Mouse (Mus musculus) midbrain, postnatal 0 days (tissue): Measurements from ENCODE around the gene Ankrd2. TPM values are rescaled to one million over a fixed set of nuclear protein-coding genes. Genes with fewer than 3 reads are reported as not detected.
A peak's percentile ranks its signal among the peaks of the same experiment; 100 is the strongest.

Experiments
- ATAC-seq: fragments of 200-750 bp; cut with Nextera tagmentation; 2 replicates; pipeline ENCODE4 v1.8.0; 2017; ENCODE audit warnings: moderate number of reproducible peaks, mild to moderate bottlenecking, moderate TSS enrichment, moderate library complexity; ENCODE audit not compliant: low FRiP score
- DNase-seq: peaks from one replicate; pipeline ENCODE4 v3.0.0-alpha.2; 2015; ENCODE audit warnings: low spot score
- H3K27ac ChIP-seq: fragments of 300-500 bp; sonication (generic); 2 replicates; pipeline ENCODE4 v1.5.1; 2014; ENCODE audit warnings: low read depth, mild to moderate bottlenecking, low read length, mixed read lengths
- H3K27me3 ChIP-seq: fragments of 300-500 bp; sonication (generic); 2 replicates; pipeline ENCODE4 v1.6.1; 2014; ENCODE audit warnings: low read length, control low read depth, mixed read lengths; ENCODE audit not compliant: insufficient read depth
- H3K36me3 ChIP-seq: fragments of 300-500 bp; sonication (generic); 2 replicates; pipeline ENCODE4 v1.6.1; 2014; ENCODE audit warnings: low read length, control low read depth, mixed read lengths; ENCODE audit not compliant: insufficient read depth
- H3K4me1 ChIP-seq: fragments of 300-500 bp; sonication (generic); 2 replicates; pipeline ENCODE4 v1.6.1; 2014; ENCODE audit warnings: mild to moderate bottlenecking, control low read depth, antibody characterized with exemption, low read length, mixed read lengths; ENCODE audit not compliant: insufficient read depth
- H3K4me2 ChIP-seq: fragments of 300-500 bp; sonication (generic); 2 replicates; pipeline ENCODE4 v1.6.1; 2014; ENCODE audit warnings: low read depth, mild to moderate bottlenecking, low read length, mixed read lengths; ENCODE audit not compliant: poor library complexity, severe bottlenecking
- H3K4me3 ChIP-seq: fragments of 300-500 bp; sonication (generic); 2 replicates; pipeline ENCODE4 v1.5.1; 2014; ENCODE audit warnings: low read depth, mild to moderate bottlenecking, low read length, moderate library complexity
- H3K9ac ChIP-seq: fragments of 300-500 bp; sonication (generic); replicated peaks from 2 replicates; pipeline ENCODE4 v1.6.1; 2014; ENCODE audit warnings: mild to moderate bottlenecking, low read length, moderate library complexity, mixed read lengths; ENCODE audit not compliant: poor library complexity, severe bottlenecking
- H3K9me3 ChIP-seq: fragments of 300-500 bp; sonication (generic); 2 replicates; pipeline ENCODE4 v1.6.1; 2016; ENCODE audit warnings: low read length, control low read depth
- CTCF ChIP-seq: IDR thresholded peaks from 2 replicates; pipeline ENCODE4 v1.5.1; 2016; ENCODE audit warnings: antibody characterized with exemption, mild to moderate bottlenecking
- WGBS: fragments of 180-500 bp; shearing (Covaris S2); extraction: QIAGEN DNeasy Blood & Tissue Kit; methylation state at CpG from one replicate; pipeline ENCODE4 v1.1.7; 2014; 5-methylcytosine and 5-hydroxymethylcytosine counted together
- polyA plus RNA-seq: library from polyadenylated mRNA; unstranded; fragments of >200 nt; fragmentation: Nextera tagmentation; extraction: Ambion mirVana; gene quantifications from 2 replicates; pipeline ENCODE4 v1.2.1, GENCODE M21; 2015
- total RNA-seq: library from RNA; depleted of rRNA; stranded (reverse); fragments of >200 nt; gene quantifications from 2 replicates; pipeline ENCODE4 v1.2.3, GENCODE M21; 2014; rRNA removed

Gene Ankrd2
- 0.71 and 1.7 TPM in 2 replicates for total RNA-seq
- polyA plus RNA-seq = 0.81 and 2.4 TPM in 2 replicates

DNA sequence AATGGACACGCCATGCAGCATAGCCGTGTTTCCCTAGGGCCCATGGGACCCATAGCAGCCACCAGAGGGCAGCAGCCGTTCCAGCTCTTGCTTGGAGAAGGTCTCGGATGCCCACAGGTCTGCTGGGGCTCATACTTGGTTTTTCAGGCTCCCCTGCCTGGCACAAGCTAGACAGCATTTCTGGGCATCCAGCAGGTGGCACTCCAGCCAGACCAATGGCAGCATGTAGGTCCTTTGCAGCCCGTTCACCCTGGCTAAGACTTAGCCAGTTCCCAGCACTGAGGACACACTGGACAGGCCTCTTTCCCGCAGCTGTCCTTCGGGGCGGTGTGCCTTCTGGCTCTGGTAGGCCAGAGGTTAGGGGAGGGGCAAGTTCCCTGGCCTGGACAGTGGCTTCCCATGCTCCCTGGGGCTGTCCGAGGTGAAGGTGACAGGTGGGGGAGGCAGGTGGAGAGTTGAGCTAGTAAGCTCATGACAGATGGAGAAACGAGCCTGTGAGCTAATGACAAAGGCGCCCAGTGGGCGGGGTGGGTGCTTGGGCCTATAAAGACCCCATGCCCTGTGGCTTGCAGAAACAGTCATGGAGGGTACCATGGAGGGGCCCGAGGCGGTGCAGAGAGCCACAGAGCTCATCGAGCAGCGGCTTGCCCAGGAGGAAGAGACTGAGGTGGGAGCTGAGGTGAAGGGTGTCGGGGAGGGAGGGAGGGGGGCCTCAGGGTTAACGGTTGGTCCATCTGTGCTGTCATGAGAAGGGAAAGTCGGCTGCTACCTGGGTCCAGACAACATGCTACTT is at the start of gene Ankrd2:
Gene Ankrd2, plus strand, starts transcription at position 545 of the 793 bp plus-strand sequence.
- DNase-seq = peak; percentile 92
- peak; percentile 74 for ATAC-seq

DNA sequence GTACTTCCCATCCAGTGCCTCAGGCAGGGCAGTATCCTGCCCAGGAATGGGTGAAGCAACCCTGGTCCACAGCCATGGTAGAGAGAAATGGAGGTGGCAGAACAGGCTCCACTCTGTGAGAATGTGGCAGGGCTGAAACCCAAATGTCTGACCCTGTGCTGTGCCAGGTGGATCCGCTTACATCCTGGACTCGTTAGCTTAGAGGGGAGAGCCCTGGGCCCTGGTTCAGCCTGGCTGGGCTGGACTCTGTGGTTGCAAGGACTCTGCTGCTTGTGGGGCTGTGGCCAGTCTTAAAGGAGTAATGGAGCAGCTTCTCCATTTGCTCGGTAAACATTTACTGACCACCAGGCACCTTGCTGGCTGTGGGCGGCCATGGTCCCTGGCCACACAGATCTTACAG is 48.6 kb upstream of the Ankrd2 start:
- no peak overlapping the region for H3K4me3 ChIP-seq
- 0 out of 2 replicates have a peak, but pooled peaks cover 4% of the 10 kb centered on the region for H3K27me3 ChIP-seq
- no peaks in the 10 kb centered on the region for H3K36me3 ChIP-seq
- H3K27ac ChIP-seq = no peak overlapping the region
- TF ChIP-seq CTCF = no peak
- H3K4me2 ChIP-seq = no peak overlapping the region
- no peak for ATAC-seq
- 86% methylated on average over 4 of the region's 4 CpGs for WGBS
- no peak overlapping the region for H3K9ac ChIP-seq
- H3K4me1 ChIP-seq = no peaks in the 10 kb centered on the region
- no peaks in the 10 kb centered on the region for H3K9me3 ChIP-seq
- DNase-seq = no peak

More for the DNA sequence above, at the start of gene Ankrd2:
- Histone ChIP-seq H3K4me1 (no peaks in the 10 kb centered on the region), H3K9ac (no peak within 1 kb of the TSS), H3K9me3 (no peaks in the 10 kb centered on the region), H3K4me3 (no peak within 1 kb of the TSS), H3K27me3 (no peaks in the 10 kb centered on the region), H3K27ac (no peak within 1 kb of the TSS), H3K36me3 (0 out of 2 replicates have a peak, but pooled peaks cover 2% of the 10 kb centered on the region), H3K4me2 (no peak within 1 kb of the TSS)
- TF ChIP-seq CTCF = peak; percentile 88
- WGBS = 68% methylated on average over 19 of the region's 19 CpGs

DNA sequence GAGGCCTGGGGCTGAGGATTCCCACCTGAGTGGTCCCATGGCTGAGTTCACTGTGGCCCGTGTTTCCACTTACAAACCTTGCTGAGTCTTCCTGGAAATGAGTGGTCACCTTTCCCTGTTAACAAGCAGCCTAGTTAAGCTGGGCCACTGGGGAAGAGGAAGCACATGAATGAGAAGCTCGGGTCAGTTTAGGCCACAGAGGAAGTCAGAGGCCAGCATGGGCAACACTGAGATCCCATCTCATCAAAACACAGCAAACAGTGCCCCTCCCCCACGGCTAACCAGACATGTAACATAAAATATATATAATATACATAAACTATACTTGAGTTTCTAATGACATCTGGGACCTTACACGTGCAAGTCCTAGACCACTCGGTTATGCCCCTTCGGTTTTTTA is 46.0 kb upstream of the Ankrd2 start:
- Histone ChIP-seq H3K4me2 (no peak overlapping the region), H3K9me3 (no peaks in the 10 kb centered on the region), H3K27me3 (no peaks in the 10 kb centered on the region), H3K36me3 (no peaks in the 10 kb centered on the region), H3K27ac (no peak overlapping the region), H3K4me1 (no peaks in the 10 kb centered on the region), H3K4me3 (no peak overlapping the region), H3K9ac (no peak overlapping the region)
- DNase-seq (no peak), ATAC-seq (no peak)
- TF ChIP-seq CTCF = no peak
- 81% methylated on average over 6 of the region's 6 CpGs for WGBS

DNA sequence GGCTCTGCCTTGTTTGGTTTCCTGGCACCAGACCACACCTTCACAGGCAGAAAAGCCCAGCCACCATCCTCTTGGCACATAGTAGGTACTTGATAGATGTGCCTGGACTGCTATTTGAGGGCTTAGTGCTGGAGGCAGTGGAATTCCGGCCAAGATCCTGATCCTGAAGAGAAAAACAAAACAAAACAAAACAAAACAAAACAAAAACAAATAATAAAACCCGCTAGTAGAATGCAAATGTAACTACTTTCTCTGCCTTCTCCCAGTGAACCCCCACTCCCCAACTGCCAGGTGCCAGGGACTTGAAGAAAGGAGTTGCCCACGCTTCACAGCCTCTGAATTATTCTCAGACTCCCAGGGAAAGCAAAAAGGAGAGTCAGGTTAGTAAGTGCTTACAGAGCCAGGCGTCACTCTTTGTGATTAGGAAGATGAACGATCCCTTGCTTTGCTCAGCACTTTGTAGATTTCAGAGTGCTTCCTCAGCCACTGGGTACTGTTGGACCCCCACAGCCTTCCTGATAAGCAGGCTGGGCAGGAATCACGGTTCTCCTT is 43.8 kb upstream of the Ankrd2 start:
- ATAC-seq (no peak), DNase-seq (peak; percentile 51)
- H3K27me3 ChIP-seq = no peaks in the 10 kb centered on the region
- TF ChIP-seq CTCF = no peak
- H3K4me3 ChIP-seq = no peak overlapping the region
- H3K27ac ChIP-seq = peak overlapping the region; percentile 18; the same call in 1 of the 2 replicates
- no peaks in the 10 kb centered on the region for H3K9me3 ChIP-seq
- 43% methylated on average over 6 of the region's 6 CpGs for WGBS
- H3K36me3 ChIP-seq = no peaks in the 10 kb centered on the region
- no peak overlapping the region for H3K9ac ChIP-seq
- H3K4me2 ChIP-seq = no peak overlapping the region
- no peaks in the 10 kb centered on the region for H3K4me1 ChIP-seq

DNA sequence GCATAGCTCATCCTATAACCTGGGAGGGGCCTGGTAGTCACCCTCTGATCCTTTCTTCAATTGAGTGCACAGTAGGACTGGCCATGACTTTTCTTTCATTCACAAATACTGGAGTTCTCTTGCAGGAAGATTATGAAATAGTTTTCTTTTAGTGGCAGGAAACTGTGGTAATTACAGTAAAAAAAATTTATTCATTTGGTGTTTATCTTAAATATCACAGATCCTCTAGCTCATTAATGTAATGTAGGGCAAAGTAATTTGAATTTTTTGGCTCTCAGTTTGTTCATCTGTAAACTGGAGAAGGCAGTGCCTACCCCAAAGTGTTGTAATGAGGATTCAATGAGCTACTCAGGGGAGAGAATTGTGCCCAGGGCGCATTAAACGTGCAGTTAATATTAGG is 42.8 kb upstream of the Ankrd2 start:
- no peak overlapping the region for H3K4me2 ChIP-seq
- ATAC-seq (no peak), DNase-seq (no peak)
- H3K27ac ChIP-seq = no peak overlapping the region
- no peaks in the 10 kb centered on the region for H3K9me3 ChIP-seq
- no peak for TF ChIP-seq CTCF
- 83% methylated on average over 2 of the region's 2 CpGs for WGBS
- H3K9ac ChIP-seq = no peak overlapping the region
- no peaks in the 10 kb centered on the region for H3K36me3 ChIP-seq
- no peak overlapping the region for H3K4me3 ChIP-seq
- H3K4me1 ChIP-seq = no peaks in the 10 kb centered on the region
- no peaks in the 10 kb centered on the region for H3K27me3 ChIP-seq

DNA sequence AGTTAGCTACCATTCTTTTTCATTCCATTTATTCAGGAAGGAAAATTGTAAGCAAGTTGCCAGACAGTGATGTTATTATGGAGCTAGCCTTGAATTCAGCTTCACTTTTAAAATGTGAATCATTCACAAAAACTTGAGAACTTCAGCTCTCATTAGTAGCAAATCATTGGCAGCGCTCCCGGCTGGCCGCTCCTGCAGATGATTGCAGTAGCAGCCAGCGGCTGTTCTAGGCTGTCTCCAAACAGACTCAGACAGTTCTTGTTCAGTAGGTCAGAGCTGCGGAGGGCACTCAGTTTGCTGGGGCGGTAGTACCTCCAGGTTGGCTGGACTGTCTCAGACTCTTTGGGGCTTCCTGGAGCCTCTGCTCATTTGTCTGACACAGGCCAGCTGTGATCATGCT is 42.3 kb upstream of the Ankrd2 start:
- H3K36me3 ChIP-seq = no peaks in the 10 kb centered on the region
- peak; percentile 46 for DNase-seq
- H3K27ac ChIP-seq = no peak overlapping the region
- 69% methylated on average over 6 of the region's 6 CpGs for WGBS
- H3K4me3 ChIP-seq = no peak overlapping the region
- H3K4me2 ChIP-seq = no peak overlapping the region
- no peak overlapping the region for H3K9ac ChIP-seq
- TF ChIP-seq CTCF = no peak
- no peaks in the 10 kb centered on the region for H3K4me1 ChIP-seq
- no peaks in the 10 kb centered on the region for H3K9me3 ChIP-seq
- H3K27me3 ChIP-seq = no peaks in the 10 kb centered on the region
- ATAC-seq = no peak
